In the genomic region with DNA sequence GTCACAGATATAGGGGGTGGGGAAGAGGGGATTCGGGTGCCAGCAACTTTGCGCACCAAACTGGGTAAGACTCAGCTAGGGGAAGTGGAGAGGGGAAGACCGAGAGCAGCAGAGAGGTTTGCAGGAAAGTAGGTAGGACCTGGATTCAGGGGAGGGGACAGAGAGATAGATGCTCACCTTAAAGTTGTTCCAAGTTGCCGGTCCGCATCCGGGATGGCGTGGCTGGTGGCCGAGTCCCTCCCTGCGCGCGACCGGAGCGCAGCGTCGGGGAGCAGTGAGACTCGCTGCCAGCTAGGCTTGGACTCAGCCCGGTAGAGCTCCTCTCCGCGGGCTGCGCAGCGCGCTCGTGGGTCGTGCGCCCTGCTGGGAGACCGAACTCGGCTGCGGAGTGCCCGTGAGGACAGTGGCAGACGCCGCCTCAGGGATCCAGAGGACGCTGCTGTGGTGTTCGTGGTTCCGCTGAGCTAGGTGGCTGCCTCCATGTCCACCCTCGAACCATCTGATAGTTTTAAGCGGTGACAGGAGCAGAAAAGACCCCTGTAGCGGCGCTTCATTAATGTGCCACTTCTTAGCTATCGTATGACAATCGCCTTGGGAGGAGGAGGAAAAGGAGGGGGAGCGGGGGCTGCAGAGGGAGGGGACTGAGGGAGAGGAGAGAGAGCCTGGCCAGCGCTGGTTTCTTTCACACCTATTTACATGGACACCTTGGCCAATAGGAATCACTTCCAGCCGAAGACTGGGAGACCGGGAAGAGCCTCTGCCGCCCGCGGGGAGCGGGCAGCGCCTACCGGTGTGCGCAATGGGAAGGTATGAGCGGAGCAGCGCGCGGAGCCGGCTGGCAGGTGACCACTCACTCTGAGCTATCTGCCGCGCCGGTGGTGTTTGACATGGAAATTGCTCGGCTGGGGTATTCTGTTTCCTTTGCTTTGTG, we compare ENCODE assay signal across 10 mouse cellular contexts. TPM values are rescaled to one million over a fixed set of nuclear protein-coding genes. Genes with fewer than 3 reads are reported as not detected.
DNase-seq lines count a peak whose midpoint lies in the region; ATAC-seq and TF ChIP-seq lines count a peak whose summit lies in the region.
"Had no signal": no experiment of that assay in that cellular context is flagged by ENCODE, and none has a peak within 500 bp of the region (broad histone marks: within the 10 kb centered on the region; RNA-seq: fewer than 3 reads in every experiment).

Foxb1 (minus strand) TSS at position 570 of the 931 bp plus-strand sequence.

- H3K9me3 ChIP-seq in forebrain, embryonic 12.5 days: no peaks in the 10 kb centered on the region
- no peaks in the 10 kb centered on the region for H3K9me3 ChIP-seq in limb, embryonic 14.5 days (ENCODE audit: control insufficient read depth, low read length)

- H3K4me2 ChIP-seq in forebrain, embryonic 12.5 days: peak within 1 kb of the TSS; percentile 51
- peak within 1 kb of the TSS; percentile 10 for H3K4me2 ChIP-seq in limb, embryonic 14.5 days (replicated peaks; ENCODE audit: low read depth, low read length, severe bottlenecking)

- WGBS in forebrain, embryonic 12.5 days: under 1% methylated on average over 60 of the region's 60 CpGs
- under 1% methylated on average over 51 of the region's 60 CpGs for WGBS in limb, embryonic 14.5 days

- no peak for TF ChIP-seq POLR2A in testis, adult 2 months (IDR thresholded peaks at IDR 0.05; ENCODE audit: control insufficient read depth, low read depth, low read length)
- no peak for TF ChIP-seq POLR2A in limb, embryonic 14.5 days (IDR thresholded peaks at IDR 0.05; ENCODE audit: borderline replicate concordance, extremely low read depth, insufficient read depth, insufficient read length)

- peaks cover 10% of the 10 kb centered on the region for H3K4me1 ChIP-seq in testis, adult 2 months (ENCODE audit: control insufficient read depth, insufficient read depth, low read length)
- peaks cover 76% of the 10 kb centered on the region for H3K4me1 ChIP-seq in forebrain, embryonic 12.5 days
- H3K4me1 ChIP-seq in limb, embryonic 14.5 days (ENCODE audit: control insufficient read depth, insufficient read depth, low read length): peaks cover 3% of the 10 kb centered on the region; the same call in 1 of the 2 replicates

- no peaks in the 10 kb centered on the region for H3K36me3 ChIP-seq in testis, adult 2 months (ENCODE audit: control insufficient read depth, insufficient read depth, low read length)
- H3K36me3 ChIP-seq in forebrain, embryonic 12.5 days (replicated peaks): no peaks in the 10 kb centered on the region
- H3K36me3 ChIP-seq in limb, embryonic 14.5 days (ENCODE audit: control insufficient read depth, insufficient read depth, low read length): no peaks in the 10 kb centered on the region

- H3K9ac ChIP-seq in forebrain, embryonic 12.5 days: peak within 1 kb of the TSS; percentile 44
- H3K9ac ChIP-seq in limb, embryonic 14.5 days (ENCODE audit: low read depth, low read length, severe bottlenecking): no peak within 1 kb of the TSS

- intact Hi-C loops in left cerebral cortex, postnatal 36 days (cut with DNase I): loop anchor here (5.0 kb wide), 1 partner anchor 253 kb away; no protein-coding TSS in a partner anchor

- no peak for TF ChIP-seq CTCF in testis, adult 2 months (IDR thresholded peaks at IDR 0.05; ENCODE audit: control insufficient read depth, insufficient read depth, insufficient replicate concordance, low read depth, low read length)

- ATAC-seq in forebrain, embryonic 12.5 days (ENCODE audit: low FRiP score): peak; percentile 7; the same call in 1 of the 2 replicates
- ATAC-seq in limb, embryonic 14.5 days (ENCODE audit: low FRiP score, low read depth): no peak

- H3K27ac ChIP-seq in testis, adult 2 months (ENCODE audit: control insufficient read depth, insufficient read depth, low read depth, low read length): no peak within 1 kb of the TSS
- peak within 1 kb of the TSS; percentile 25; the same call in 1 of the 2 replicates for H3K27ac ChIP-seq in forebrain, embryonic 12.5 days
- H3K27ac ChIP-seq in limb, embryonic 14.5 days (replicated peaks; ENCODE audit: low read depth, low read length): no peak within 1 kb of the TSS
- H3K27ac ChIP-seq: macrophage had no signal

- 0 out of 2 replicates have a peak within 1 kb of the TSS, but pooled peaks have one; percentile 12 for H3K4me3 ChIP-seq in testis, adult 2 months (ENCODE audit: control insufficient read depth, low read depth, low read length)
- H3K4me3 ChIP-seq in forebrain, embryonic 12.5 days (replicated peaks): peak within 1 kb of the TSS; percentile 36
- H3K4me3 ChIP-seq in limb, embryonic 14.5 days (replicated peaks; ENCODE audit: low read length): peak within 1 kb of the TSS; percentile 11; the same call in 1 of the 2 replicates

- no peak for DNase-seq in testis, postnatal 14 days (ENCODE audit: low spot score)
- no peak for DNase-seq in limb, embryonic 14.5 days (ENCODE audit: low spot score)
- DNase-seq in left cerebral cortex, postnatal 36 days (ENCODE audit: low spot score in 2 of 2): no peak
- no peak for DNase-seq in urinary bladder, postnatal 14 days (ENCODE audit: low spot score)
- DNase-seq in right cerebral cortex, adult 2 months (ENCODE audit: low spot score in 2 of 2): no peak
- DNase-seq: kidney, adult 8-10 months had no signal

- H3K27me3 ChIP-seq in testis, adult 2 months (ENCODE audit: control insufficient read depth, insufficient read depth, low read length): peaks cover 2% of the 10 kb centered on the region
- peaks cover 95% of the 10 kb centered on the region for H3K27me3 ChIP-seq in forebrain, embryonic 12.5 days
- peaks cover 99% of the 10 kb centered on the region for H3K27me3 ChIP-seq in limb, embryonic 14.5 days (ENCODE audit: control insufficient read depth, insufficient read depth, low read length)

RNA-seq across cellular contexts. Expression of gene Foxb1, which starts in this region (rescaled TPM):
- not detected in 2 replicates for polyA plus RNA-seq in testis, adult 2 months (2012; rRNA removed)
- polyA plus RNA-seq in forebrain, embryonic 12.5 days (2016; fragmentation: Nextera tagmentation; extraction: Ambion mirVana): 2.8 and 3.6 TPM in 2 replicates
- 0.03 and 0.04 TPM in 2 replicates for polyA plus RNA-seq in limb, embryonic 14.5 days (2012; rRNA removed)
- polyA plus RNA-seq in limb, embryonic 14.5 days (2014; fragmentation: Nextera tagmentation; extraction: Ambion mirVana): not detected in 2 replicates
- total RNA-seq in left cerebral cortex, postnatal 36 days (2021): not detected
- polyA plus RNA-seq: macrophage; stomach, embryonic 14.5 days had no signal
